Mouse (Mus musculus): ENCODE results near the gene Zcchc2.

GRCm38 (mm10) chr1:106007581-106007980 lies 17.4 kb downstream of the Zcchc2 start:
- TF ChIP-seq EP300 (IDR thresholded peaks at IDR 0.05) (no peak), CTCF (IDR thresholded peaks at IDR 0.05) (no peak)

All from lung, postnatal 0 days (tissue).